Mouse (Mus musculus) 3134 (cell line): ENCODE results near the gene St6galnac3.

Source experiments
- DNase-seq: peaks from one replicate; pipeline ENCODE4 v3.0.0-alpha.2; 2011; ENCODE audit warnings: low spot score; ENCODE audit not compliant: insufficient read length; ENCODE audit errors: extremely low read depth

Gene St6galnac3

DNA sequence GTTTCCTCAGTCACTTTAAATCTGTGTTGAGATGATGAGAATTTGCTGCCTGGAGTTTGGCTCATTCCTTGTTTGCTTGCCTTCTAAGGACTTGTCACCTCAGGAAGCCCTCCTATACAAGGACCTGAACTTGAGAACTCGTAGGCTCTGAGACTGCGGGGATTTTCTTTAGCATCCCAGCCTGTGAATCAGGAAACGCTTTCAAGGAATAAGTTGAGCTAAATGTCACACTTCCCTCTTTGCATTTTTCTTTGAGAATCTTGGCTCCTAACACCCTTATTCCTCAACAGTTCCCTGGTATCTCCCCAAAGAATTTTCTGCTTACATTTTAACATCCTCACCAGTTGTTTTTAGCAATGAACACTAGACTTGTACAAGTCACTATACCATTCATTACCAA, 539.9 kb downstream of the St6galnac3 start:
- DNase-seq, result no peak

DNA sequence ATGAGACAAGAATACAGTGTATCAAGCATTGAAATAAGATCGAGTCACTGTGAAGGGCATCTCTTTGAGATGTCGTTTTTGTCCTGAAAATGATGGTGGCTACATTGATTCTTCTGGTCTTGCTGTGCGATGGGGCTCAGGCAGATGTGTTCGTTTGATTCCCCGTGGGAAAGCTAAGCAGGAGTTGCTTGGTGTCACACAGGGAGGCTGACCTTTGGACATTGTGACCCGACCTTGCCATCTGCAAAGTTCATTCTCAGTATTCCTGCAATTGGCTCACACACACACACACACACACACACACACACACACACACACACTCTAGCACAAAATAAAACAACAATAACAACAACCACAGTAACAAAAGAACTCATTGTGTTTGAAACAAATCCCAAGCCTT, 543.7 kb downstream of the St6galnac3 start:
- no peak for DNase-seq

DNA sequence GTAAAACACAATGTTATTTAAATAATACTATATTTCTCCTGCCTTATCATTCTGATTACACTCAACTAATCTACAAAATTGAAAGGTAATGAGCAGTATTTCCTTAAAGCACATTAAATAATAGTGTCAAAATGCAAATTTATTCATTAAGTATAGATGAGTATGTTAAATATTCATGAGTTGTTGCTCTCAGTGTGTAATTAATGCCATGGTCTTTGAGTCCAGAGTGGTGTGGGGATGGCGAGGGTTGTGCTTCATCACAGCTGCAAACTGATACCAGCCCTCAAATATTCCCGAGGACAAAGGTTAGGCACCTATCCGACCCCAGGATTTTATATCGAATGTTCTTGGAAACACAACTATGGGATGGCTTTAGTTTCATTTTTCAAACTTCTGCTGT, 548.2 kb downstream of the St6galnac3 start:
- DNase-seq, result no peak

DNA sequence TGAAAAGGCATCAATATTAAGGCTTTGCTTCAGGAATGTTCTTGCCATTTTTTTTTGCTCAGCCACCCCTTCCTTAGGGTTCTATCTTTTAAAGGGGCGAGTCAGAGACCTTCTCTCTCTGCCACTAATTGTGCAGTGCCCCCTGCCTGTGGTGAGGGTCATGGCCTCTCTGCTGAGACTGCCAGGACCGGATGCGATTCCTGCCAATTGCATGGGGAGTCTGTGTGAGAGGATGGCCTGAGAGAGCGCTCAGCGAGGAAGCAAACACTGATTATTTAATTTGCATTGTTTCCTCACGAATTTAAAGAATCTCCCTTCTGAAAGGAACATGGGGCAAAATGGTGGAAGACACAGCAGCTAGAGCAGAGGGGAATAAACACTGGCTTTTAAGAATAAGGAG, 548.6 kb downstream of the St6galnac3 start:
- no peak for DNase-seq

DNA sequence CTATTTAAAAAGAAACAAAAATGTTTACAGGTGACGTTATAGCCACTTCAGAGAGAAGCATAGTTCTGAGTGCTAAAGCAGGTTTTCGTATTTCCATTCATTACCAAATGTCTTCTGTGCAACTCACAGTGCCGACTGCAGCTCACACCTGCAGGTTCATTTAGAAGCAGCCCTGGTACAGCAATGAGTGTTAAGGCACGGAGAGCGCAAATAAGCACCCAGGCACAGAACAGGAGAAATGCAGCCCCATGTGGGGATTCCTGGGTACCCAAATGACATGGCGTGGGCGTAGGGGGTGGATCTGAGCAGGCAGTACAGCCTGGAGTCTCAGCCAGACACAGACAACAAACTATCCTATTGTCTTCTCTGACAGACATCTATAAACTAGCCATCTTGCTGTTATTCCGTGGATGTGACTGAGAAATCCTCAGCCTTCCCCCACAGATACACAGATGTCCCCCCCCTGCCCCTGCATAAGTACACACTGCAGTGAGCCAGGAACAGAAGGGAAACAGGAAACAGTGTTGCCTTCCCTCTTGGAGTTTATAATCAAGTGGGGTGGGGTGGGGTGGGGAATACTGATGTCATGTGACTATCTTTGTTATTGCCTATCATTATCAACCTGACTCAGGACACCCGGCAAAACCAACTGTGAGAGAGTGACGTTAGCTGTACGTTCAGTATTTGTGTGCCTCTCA, 550.5 kb downstream of the St6galnac3 start:
- no peak for DNase-seq

DNA sequence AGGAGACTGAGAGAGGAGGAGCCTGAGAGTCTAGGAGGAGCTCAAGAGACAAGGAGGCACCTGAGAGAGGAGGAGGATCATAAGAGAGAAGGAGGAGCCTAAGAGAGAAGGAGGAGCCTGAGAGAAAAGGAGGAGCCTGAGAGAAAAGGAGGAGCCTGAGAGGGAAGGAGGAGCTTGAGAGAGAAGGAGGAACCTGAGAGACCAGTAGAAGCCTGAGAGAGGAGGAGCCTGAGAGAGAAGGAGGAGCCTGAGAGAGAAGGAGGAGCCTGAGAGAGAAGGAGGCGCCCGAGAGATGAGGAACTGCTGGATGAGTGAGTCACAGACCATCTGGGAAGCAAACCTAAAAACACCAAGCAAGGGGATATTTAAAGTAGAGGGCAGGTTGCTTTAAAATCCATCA, 551.4 kb downstream of the St6galnac3 start:
- DNase-seq, result no peak

DNA sequence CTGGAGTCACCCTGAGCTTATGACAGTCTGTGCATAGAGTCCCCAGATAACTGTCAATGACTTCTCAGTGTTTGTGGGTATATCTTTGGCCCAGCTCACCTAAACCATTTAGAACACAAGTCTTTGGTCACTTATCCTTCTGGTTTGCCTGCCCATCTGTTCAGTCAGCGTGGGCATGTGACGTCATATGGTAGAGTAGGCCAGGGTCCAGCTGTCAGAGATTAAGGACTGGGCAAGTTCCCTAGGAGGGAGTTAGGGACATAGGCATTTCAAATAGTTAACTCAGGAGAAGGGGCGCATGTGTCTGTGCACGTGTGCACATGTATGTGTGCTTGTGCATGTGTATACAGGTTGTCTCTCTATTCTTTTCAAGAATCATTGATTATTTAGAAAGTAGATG, 554.8 kb downstream of the St6galnac3 start:
- no peak for DNase-seq

DNA sequence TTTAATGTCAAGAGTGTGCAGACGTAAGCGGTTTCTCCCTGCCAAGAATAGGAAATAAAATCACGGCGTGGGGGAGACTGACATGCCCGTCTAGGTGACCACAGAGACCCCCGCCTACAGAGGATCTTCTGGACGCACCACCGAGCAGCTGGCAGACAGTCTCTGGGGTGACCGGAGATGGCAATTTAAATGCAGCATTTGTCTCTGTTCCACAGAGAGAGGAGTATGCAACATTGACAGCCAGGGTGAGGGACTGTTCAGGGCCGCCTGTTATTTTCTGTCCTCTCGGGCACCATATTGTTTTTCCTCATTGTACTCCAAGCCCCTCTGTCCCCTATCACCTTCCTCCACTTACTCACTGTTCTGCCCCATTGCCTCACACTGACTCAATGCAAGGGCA, 555.2 kb downstream of the St6galnac3 start:
- DNase-seq, result no peak

DNA sequence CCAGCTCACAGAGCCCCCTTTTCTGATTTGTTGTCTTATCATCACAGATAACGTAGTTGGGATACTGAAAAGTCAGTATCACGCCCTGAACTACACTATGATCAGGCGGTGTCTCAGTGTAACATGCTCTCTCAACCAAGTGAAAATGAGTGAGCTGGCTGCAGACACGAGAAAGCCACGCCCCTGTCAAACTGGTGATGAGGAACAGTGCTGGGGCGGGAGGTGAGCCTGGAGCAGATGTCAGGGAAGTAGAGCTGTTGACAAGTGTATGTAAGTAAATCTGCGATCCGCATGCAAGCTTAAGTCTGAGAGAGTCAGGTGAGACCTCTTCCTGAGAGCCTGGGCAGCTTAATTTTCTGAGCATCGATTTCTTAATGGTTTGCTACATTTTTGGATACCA, 563.3 kb downstream of the St6galnac3 start:
- no peak for DNase-seq

DNA sequence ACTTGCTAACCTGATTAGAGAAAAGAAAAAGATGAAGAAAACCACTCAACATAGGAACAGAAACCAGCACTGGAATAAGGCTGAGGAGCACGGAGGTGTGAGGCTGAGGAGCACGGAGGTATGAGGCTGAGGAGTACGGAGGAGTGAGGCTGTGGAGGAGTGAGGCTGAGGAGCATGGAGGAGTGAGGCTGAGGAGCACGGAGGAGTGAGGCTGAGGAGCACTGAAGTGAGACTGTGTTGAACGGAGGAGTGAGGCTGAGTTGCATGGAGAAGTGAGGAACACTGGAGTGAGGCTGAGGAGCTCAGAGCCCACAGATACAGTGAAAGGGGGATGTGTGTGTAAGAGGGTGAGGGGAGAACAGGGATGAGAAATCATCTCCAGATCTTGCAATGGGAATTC, 564.3 kb downstream of the St6galnac3 start:
- DNase-seq, result no peak

DNA sequence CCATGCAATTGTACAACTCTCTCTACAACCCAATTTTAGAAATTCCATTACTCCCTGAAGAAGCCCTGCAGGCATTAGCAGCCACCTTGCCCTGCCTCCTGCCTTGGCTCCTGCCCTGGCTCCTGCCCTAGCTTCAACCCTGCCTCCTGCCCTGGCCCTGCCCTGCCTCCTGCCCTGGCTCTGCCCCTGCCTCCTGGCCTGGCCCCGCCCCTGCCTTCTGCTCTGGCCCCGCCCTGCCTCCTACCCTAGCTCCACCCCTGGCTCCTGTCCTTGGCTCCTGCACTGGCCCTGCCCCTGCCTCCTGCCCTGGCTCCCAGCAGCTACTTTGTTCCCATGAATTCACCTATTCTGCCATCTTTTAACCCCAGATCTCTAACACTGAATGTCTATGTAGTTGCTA, 576.1 kb downstream of the St6galnac3 start:
- DNase-seq, result peak; percentile 71
